Mouse (Mus musculus) myocyte (in vitro differentiated cells): ENCODE data around the gene Hps1. TPM values are rescaled to one million over a fixed set of nuclear protein-coding genes. Genes with fewer than 3 reads are reported as not detected.

Source experiments
- H3K27me3 ChIP-seq: one replicate; pipeline ENCODE4 v1.6.1; 2011; ENCODE audit not compliant: control insufficient read depth, insufficient read depth, insufficient read length
- H3K36me3 ChIP-seq: one replicate; pipeline ENCODE4 v1.6.1; 2011; ENCODE audit not compliant: control insufficient read depth, insufficient read depth
- H3K4me2 ChIP-seq: one replicate; pipeline ENCODE4 v1.6.1; 2011; ENCODE audit warnings: low read depth, control low read depth
- H3K4me3 ChIP-seq: one replicate; pipeline ENCODE4 v1.5.1; 2011; ENCODE audit warnings: mild to moderate bottlenecking, control low read depth, moderate library complexity
- H3K79me2 ChIP-seq: one replicate; pipeline ENCODE4 v1.6.1; 2011; ENCODE audit not compliant: control insufficient read depth, insufficient read depth
- H3ac ChIP-seq: one replicate; pipeline ENCODE4 v1.6.1; 2011; ENCODE audit not compliant: control insufficient read depth, insufficient read length
- CEBPB ChIP-seq: IDR thresholded peaks from 2 replicates; pipeline ENCODE4 v1.6.1; 2011; ENCODE audit warnings: mild to moderate bottlenecking, moderate library complexity; ENCODE audit not compliant: poor library complexity, insufficient read depth, severe bottlenecking
- E2F4 ChIP-seq: IDR thresholded peaks from one replicate; pipeline ENCODE4 v1.6.1; 2011; ENCODE audit warnings: mild to moderate bottlenecking, control low read depth, moderate library complexity; ENCODE audit not compliant: insufficient read depth
- MAX ChIP-seq: IDR thresholded peaks from one replicate; pipeline ENCODE4 v1.6.1; 2011; ENCODE audit warnings: low read depth, mild to moderate bottlenecking, control low read depth
- MYOD1 ChIP-seq, 3 experiments: IDR thresholded peaks; one replicate each; pipeline ENCODE4 v1.6.1; 2011; ENCODE audit warnings: control low read depth in 2 of 3, low read depth in 2 of 3, mild to moderate bottlenecking in 2 of 3, moderate library complexity in 1 of 3; ENCODE audit not compliant: insufficient read length in 2 of 3, control insufficient read depth in 1 of 3
- MYOG ChIP-seq, 3 experiments: IDR thresholded peaks; one replicate each; pipeline ENCODE4 v1.6.1; 2011; ENCODE audit warnings: control low read depth in 2 of 3, low read depth in 2 of 3, mild to moderate bottlenecking in 2 of 3; ENCODE audit not compliant: insufficient read length in 2 of 3, control insufficient read depth in 1 of 3, insufficient read depth in 1 of 3
- POLR2A ChIP-seq: IDR thresholded peaks from one replicate; pipeline ENCODE4 v1.6.1; 2011; ENCODE audit warnings: low read depth, mild to moderate bottlenecking, control low read depth, moderate library complexity; ENCODE audit not compliant: insufficient read length
- POLR2AphosphoS2 ChIP-seq: IDR thresholded peaks from one replicate; pipeline ENCODE4 v1.6.1; 2011; ENCODE audit warnings: low read depth, control low read depth; ENCODE audit not compliant: insufficient read length
- REST ChIP-seq: IDR thresholded peaks from one replicate; pipeline ENCODE4 v1.6.1; 2011; ENCODE audit warnings: mild to moderate bottlenecking, control low read depth, moderate library complexity; ENCODE audit not compliant: insufficient read depth, insufficient read length
- SRF ChIP-seq: IDR thresholded peaks from one replicate; pipeline ENCODE4 v1.6.1; 2011; ENCODE audit warnings: low read depth; ENCODE audit not compliant: control insufficient read depth, insufficient read length
- TCF12 ChIP-seq: IDR thresholded peaks from one replicate; pipeline ENCODE4 v1.6.1; 2011; ENCODE audit warnings: mild to moderate bottlenecking, control low read depth; ENCODE audit not compliant: poor library complexity, insufficient read depth, severe bottlenecking
- TCF3 ChIP-seq: IDR thresholded peaks from one replicate; pipeline ENCODE4 v1.6.1; 2011; ENCODE audit warnings: low read depth, control low read depth; ENCODE audit not compliant: insufficient read length
- USF1 ChIP-seq: IDR thresholded peaks from one replicate; pipeline ENCODE4 v1.6.1; 2011; ENCODE audit warnings: low read depth, mild to moderate bottlenecking, control low read depth, moderate library complexity
- polyA plus RNA-seq: library from polyadenylated mRNA; unstranded; fragments of >200 nt; fragmentation: generic; extraction: Trizol; gene quantifications from one replicate; pipeline ENCODE4 v1.2.1, GENCODE M21; 2012; ENCODE audit warnings: missing spikeins

Hps1 gene
- polyA plus RNA-seq, 1 experiment: 9.5 TPM

GRCm38 (mm10) chr19:42737753-42738152 is 42.0 kb downstream of the Hps1 start:
- H3K79me2 ChIP-seq: no peaks in the 10 kb centered on the region
- no peak overlapping the region for H3K4me3 ChIP-seq
- TF ChIP-seq POLR2A (no peak), CEBPB (no peak), REST (no peak), SRF (no peak), MYOG (IDR thresholded peaks at IDR 0.05; ENCODE audit: control insufficient read depth in 1 of 3, insufficient read depth in 1 of 3, insufficient read length in 2 of 3, low read depth in 2 of 3) (no peak), USF1 (no peak), TCF3 (no peak), TCF12 (no peak), MYOD1 (IDR thresholded peaks at IDR 0.05; ENCODE audit: control insufficient read depth in 1 of 3, insufficient read length in 2 of 3, low read depth in 2 of 3) (no peak), MAX (no peak), POLR2AphosphoS2 (no peak), E2F4 (no peak)
- H3ac ChIP-seq: no peak overlapping the region
- no peaks in the 10 kb centered on the region for H3K36me3 ChIP-seq
- H3K4me2 ChIP-seq: no peak overlapping the region
- peaks cover 6% of the 10 kb centered on the region for H3K27me3 ChIP-seq

- Histone ChIP-seq H3K4me2 (no peak overlapping the region), H3K36me3 (no peaks in the 10 kb centered on the region), H3K27me3 (peaks cover 6% of the 10 kb centered on the region), H3K4me3 (no peak overlapping the region), H3ac (no peak overlapping the region), H3K79me2 (no peaks in the 10 kb centered on the region)
- TF ChIP-seq POLR2AphosphoS2 (no peak), USF1 (no peak), E2F4 (no peak), TCF12 (no peak), POLR2A (no peak), MAX (no peak), MYOD1 (IDR thresholded peaks at IDR 0.05; ENCODE audit: control insufficient read depth in 1 of 3, insufficient read length in 2 of 3, low read depth in 2 of 3) (no peak), MYOG (IDR thresholded peaks at IDR 0.05; ENCODE audit: control insufficient read depth in 1 of 3, insufficient read depth in 1 of 3, insufficient read length in 2 of 3, low read depth in 2 of 3) (no peak)
Observed at GRCm38 (mm10) chr19:42734982-42735381, 44.8 kb downstream of the Hps1 start.

GRCm38 (mm10) chr19:42727424-42727823 is 52.4 kb downstream of the Hps1 start:
- no peak overlapping the region for H3K4me2 ChIP-seq
- no peaks in the 10 kb centered on the region for H3K79me2 ChIP-seq
- no peak overlapping the region for H3K4me3 ChIP-seq
- H3ac ChIP-seq: no peak overlapping the region
- TF ChIP-seq TCF12: no peak
- no peaks in the 10 kb centered on the region for H3K27me3 ChIP-seq
- no peaks in the 10 kb centered on the region for H3K36me3 ChIP-seq

- Histone ChIP-seq H3ac (no peak overlapping the region), H3K4me2 (no peak overlapping the region), H3K79me2 (no peaks in the 10 kb centered on the region), H3K4me3 (no peak overlapping the region), H3K27me3 (no peaks in the 10 kb centered on the region), H3K36me3 (no peaks in the 10 kb centered on the region)
- TF ChIP-seq TCF12: no peak
- TF ChIP-seq TCF3: no peak
- no peak for TF ChIP-seq MYOD1 (IDR thresholded peaks at IDR 0.05; ENCODE audit: control insufficient read depth in 1 of 3, insufficient read length in 2 of 3, low read depth in 2 of 3)
Observed at GRCm38 (mm10) chr19:42726766-42727165, 53.0 kb downstream of the Hps1 start.

GRCm38 (mm10) chr19:42725973-42726350 is 53.8 kb downstream of the Hps1 start:
- Histone ChIP-seq H3K27me3 (no peaks in the 10 kb centered on the region), H3K4me3 (no peak overlapping the region), H3K4me2 (no peak overlapping the region), H3K79me2 (no peaks in the 10 kb centered on the region), H3ac (no peak overlapping the region), H3K36me3 (no peaks in the 10 kb centered on the region)
- no peak for TF ChIP-seq REST
- no peak for TF ChIP-seq E2F4
- TF ChIP-seq USF1: no peak
- TF ChIP-seq SRF: no peak
- TF ChIP-seq POLR2A: no peak
- no peak for TF ChIP-seq TCF12
- TF ChIP-seq TCF3: no peak
- TF ChIP-seq MAX: no peak
- no peak for TF ChIP-seq POLR2AphosphoS2
